Mouse (Mus musculus): ENCODE measurements at regions not wholly inside any gene's neighbourhood (a gene's known extent, or its start where the extent isn't known, plus 50 kb on each side); places are given as distances from the start of the nearest gene placed in this dataset.
A peak's percentile ranks its signal among the peaks of the same experiment; 100 is the strongest.

DNA sequence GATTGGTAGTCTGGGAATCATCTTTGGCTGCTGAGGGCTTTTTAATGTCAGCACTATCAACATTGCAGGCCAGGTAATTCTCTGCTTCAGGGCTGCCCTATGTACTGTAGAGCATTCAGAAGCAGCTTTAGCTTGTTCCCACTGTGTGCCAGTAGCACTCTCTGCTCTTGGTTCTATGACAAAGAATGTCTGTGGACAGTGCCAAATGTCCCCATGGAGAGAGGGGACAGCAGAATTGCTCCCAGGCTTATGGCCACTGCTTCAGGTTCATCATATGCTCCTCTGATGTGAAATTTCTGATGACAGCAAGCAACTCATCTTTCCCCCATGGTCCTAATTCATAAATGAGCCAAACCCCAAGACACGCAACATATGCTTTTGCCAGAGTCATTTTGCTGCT, 314.3 kb downstream of the Fam19a4 start:
- no peak for DNase-seq

DNA sequence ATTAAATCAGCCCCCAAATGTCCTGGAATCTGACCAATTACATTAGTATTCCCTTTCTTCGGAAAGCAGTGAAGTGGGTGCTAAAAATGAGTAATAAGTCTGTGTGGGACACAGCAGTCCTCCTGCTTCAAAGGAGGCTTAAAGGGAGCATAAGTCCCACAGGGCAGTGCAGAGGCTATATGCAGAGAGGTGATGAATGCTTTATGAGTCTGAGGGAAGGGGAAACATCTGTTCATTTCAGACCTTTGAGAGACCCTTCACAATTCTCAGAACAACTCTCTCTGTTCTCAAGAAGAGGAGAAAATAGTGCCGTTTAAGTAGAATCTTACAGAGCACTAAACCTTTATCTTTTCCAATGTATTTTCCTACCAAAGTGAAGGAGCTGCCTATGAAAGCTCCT, 343.3 kb downstream of the Fam19a4 start:
- DNase-seq, result no peak

GRCm38 (mm10) chr6:96709761-96710160, 350.5 kb downstream of the Fam19a4 start:
- DNase-seq, result peak; percentile 18
